Mouse (Mus musculus): ENCODE measurements around the gene Ly6g6c.
"Not testable (repeated sequence)": the region's sequence is repeated elsewhere in the genome, so short reads cannot be mapped to it uniquely, and the experiment has no call there.

The Ly6g6c gene

GRCm38 (mm10) chr17:35031880-35032279 lies 33.3 kb upstream of the Ly6g6c start:
- no peak for DNase-seq (ENCODE audit: low spot score)

- no peak for DNase-seq (ENCODE audit: low spot score)
Observed at GRCm38 (mm10) chr17:35032323-35032870, 32.8 kb upstream of the Ly6g6c start.

- DNase-seq (ENCODE audit: low spot score), result not testable (repeated sequence)
Observed at GRCm38 (mm10) chr17:35033703-35034102, 31.5 kb upstream of the Ly6g6c start.

DNA sequence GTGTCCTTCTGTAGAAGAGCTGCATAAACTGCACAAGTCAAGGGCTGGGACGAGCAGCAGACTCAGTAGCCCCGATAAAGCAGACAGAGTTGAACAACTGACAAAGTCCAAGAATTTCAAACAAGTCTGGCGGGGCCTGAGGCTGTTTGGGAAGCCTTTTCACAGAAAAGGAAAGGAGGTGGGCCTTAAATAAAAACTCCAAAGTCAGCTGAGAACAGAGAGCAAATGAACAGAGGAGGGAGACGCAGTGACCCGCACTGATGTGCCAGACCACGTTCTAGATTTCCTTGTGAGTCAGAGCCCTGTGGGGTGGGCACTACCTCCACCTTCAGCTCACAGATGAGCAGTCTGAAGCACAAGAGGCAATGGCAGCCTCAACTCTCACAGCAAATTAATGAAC lies 30.3 kb upstream of the Ly6g6c start:
- no peak for DNase-seq (ENCODE audit: low spot score)

DNA sequence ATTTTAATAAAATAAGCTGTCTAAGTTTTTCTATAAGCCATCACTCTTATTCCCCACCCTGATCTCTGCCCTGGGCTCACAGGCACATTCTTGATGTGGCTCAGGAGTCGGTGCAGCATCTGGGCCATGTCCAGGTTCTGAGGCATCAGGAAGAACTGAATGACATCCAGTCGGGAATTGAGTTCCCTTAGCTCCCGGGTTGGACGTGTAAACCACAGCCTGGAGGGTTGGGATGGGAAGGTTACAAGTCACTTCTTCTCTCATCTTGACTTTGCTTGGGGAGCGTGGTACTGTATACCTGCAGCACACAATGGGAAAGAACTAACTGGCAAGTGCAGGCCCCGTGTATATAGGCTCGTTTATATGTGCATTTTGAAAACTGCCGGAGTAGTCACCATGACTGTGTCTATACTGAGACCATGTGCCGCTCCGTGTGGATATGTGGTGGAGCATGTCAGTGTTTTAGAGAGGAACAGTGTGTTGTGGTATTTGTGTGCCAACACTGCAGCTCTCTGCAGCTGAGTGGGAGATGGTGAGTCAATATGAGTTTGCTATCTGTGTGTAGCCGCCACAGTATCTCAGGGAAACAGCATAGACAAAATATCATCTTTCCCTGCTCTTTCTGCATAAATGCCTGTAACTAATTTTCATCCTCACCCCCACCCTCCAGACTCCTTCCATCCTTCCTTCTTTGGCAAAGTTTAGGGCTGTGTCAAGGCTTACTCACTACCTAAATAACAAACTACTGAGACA lies 25.9 kb upstream of the Ly6g6c start:
- DNase-seq (ENCODE audit: low spot score), result no peak

- no peak for DNase-seq (ENCODE audit: low spot score)
Observed at GRCm38 (mm10) chr17:35043794-35044193, 21.4 kb upstream of the Ly6g6c start.

- DNase-seq (ENCODE audit: low spot score), result no peak
Observed at GRCm38 (mm10) chr17:35044904-35045806, 20.0 kb upstream of the Ly6g6c start.

DNA sequence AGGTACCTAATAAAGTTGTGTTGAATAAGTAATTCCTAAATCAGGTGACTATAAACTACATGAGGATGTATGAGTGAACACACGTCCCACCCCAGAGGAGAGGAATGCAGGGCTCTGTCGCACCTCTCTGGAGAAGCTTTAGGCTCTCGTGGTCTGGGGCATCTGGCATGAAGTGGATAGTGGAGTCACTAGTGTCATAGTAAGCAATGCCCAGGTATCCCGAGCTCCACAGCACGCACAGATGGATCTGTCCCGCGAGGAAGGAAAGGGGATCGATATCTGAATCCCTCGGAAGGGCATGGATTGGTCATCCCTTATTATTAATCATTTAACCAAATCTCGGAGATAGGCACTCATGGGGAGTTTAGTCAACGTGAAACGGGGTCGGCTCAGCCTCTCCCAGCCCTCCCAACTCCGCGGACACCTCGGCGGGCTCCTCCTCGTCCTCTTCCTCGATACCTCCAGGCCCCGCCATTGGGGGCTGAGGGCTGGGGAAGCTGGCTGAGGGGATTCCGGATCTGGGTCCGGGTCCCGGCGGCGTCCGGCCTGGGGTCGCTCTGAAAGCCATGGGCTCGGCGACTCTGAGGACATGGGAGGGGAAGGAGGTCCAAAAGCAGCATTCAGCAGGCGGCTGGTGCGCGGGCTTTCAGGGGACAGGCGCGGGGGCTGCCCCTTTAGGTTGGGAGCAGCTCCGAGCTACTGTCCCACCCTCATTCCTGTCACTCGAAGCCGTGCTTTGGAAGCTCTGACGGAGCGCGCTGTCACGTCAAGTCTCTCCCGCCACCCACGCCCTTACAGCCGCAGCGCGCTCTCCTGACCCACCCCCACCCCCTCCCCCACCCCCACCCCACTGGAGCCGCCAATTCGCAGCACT lies 19.1 kb upstream of the Ly6g6c start:
- DNase-seq (ENCODE audit: low spot score), result peak; percentile 33

- DNase-seq (ENCODE audit: low spot score), result peak; percentile 100
Observed at GRCm38 (mm10) chr17:35046681-35047455, 18.3 kb upstream of the Ly6g6c start, which contains the start of gene Msh5. Msh5 (minus strand) TSS chr17:35046745.

- DNase-seq (ENCODE audit: low spot score), result no peak
Observed at GRCm38 (mm10) chr17:35047688-35048087, 17.5 kb upstream of the Ly6g6c start.

- peak; percentile 43 for DNase-seq (ENCODE audit: low spot score)
Observed at GRCm38 (mm10) chr17:35048149-35048931, 16.8 kb upstream of the Ly6g6c start.

- DNase-seq (ENCODE audit: low spot score), result no peak
Observed at GRCm38 (mm10) chr17:35048932-35049440, 16.2 kb upstream of the Ly6g6c start.

GRCm38 (mm10) chr17:35049561-35050016 lies 15.6 kb upstream of the Ly6g6c start, which contains the start of gene Clic1:
Clic1 (plus strand) TSS chr17:35049966.
- DNase-seq (ENCODE audit: low spot score), result peak; percentile 92

GRCm38 (mm10) chr17:35050126-35050750 lies 14.9 kb upstream of the Ly6g6c start:
- DNase-seq (ENCODE audit: low spot score), result peak; percentile 79

DNA sequence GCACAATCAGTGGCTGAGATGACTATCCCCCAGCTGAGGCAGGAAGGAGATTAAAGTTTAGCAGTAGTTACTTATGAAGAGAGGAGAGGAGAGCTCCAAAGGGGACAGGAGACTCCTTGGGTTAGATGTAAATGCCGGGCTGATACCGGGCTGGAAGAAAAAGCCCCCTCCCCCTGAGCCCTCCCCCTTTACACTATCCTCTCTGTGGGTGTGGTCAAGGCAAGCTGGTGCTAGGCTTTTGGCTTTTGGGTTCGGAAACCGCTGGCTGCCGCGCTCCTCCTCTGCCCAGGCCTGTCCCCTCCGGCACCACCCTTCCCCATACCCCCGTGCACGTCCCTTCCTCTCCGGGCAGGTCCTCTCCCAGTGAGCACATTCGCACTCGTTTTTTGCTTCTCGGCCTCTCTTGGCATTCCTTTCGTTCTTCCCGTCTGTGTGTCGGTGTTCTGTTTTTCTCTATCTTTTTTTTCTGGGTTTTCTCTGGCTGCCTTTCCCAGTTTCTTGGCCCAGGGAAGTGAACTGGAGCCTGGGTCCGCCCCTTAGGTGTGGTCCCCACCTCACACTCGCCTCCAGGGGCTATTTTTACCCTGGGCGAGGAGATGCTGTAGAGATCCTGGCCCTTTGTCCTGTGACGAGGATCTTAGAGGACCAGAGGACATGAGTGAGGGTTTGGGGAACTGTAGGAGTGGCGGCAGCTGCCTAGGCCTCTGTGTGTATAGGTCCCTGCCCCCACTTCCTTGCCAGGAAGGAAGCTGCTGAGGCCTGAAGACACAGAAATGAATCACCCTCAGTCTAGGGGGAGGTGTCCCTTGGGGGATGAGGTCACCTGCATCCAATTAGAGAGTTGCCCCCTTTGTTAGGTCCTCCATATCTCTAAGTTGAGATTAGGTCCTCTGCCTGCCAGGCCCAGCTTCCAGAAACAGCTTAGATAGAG lies 13.8 kb upstream of the Ly6g6c start:
- peak; percentile 88 for DNase-seq (ENCODE audit: low spot score)

GRCm38 (mm10) chr17:35052271-35052798 lies 12.9 kb upstream of the Ly6g6c start:
- DNase-seq (ENCODE audit: low spot score), result no peak

DNA sequence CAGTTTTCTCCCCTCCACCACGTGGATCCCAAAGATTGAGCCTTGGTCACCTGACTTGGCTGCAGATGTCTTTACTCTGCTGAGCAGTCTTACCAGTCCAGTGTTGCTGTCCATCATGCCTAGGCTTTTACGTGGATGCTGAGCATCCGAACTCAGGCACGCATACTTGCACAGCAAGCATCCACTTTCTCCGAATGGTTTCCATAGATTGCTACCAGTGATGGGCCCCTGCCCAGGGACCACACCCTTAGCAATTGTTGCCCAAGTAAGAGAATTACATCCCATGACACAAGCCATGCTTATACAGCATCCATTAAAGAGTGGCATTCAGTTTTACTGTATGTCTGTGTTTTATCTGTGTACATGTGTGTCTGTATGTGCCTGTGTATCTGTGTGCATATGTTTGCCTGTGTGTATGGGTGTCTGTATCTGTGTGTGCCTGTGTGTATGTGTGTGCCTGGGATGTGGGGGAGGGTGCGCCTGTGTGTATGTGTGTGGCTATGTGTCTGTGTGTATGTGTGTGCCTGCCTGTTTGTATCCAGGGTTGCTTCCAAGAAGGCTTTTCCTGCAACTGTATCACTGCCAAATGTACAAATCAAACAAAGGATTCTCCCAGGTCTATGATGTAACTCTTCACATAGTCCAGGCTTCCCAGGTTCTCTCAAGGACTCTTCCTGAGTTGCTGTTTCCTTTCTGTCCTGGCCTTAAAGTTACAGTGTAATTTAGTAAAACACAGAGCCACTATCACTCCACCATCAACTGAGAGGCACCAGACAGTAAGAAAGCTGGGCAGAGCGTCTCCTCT lies 9.3 kb upstream of the Ly6g6c start:
- no peak for DNase-seq (ENCODE audit: low spot score)

All from embryo, embryonic 10 days (tissue).